Mouse (Mus musculus) heart, postnatal 14 days (tissue): ENCODE data around the gene Rhog. TPM values are rescaled to one million over a fixed set of nuclear protein-coding genes. Genes with fewer than 3 reads are reported as not detected.
"Not testable (repeated sequence)": the region's sequence is repeated elsewhere in the genome, so short reads cannot be mapped to it uniquely, and the experiment has no call there.

Source experiments
- DNase-seq, 2 experiments: peaks; one replicate each; pipeline ENCODE4 v3.0.0; 2021 to 2022
- intact Hi-C: fragments of 180-260 bp; cut with DNase I; formaldehyde crosslinking; loops from one replicate; pipeline ENCODE4 v1.15.1; 2025
- long read RNA-seq, 2 experiments: library from polyadenylated mRNA; stranded (forward); transcript quantifications; one replicate each; pipeline ENCODE4 v2.0.0; 2021
- total RNA-seq, 2 experiments: library from RNA; stranded (reverse); gene quantifications; 2 replicates each; pipeline ENCODE4 v1.2.3; 2021

Rhog gene
- total RNA-seq: 10 to 100 TPM; 30.8 to 31.9 TPM
- long read RNA-seq, experiment 1, transcript Rhog-201 (2 exons, 1,269 nt): major isoform, 14 of 14 reads
- long read RNA-seq, experiment 1, partial matches to known transcripts: 0 of 14 reads
- long read RNA-seq, experiment 1, other reads (novel, unspliced or antisense): 0 of 14 reads
- long read RNA-seq, experiment 2, transcript Rhog-201 (2 exons, 1,269 nt): major isoform, 12 of 12 reads
- long read RNA-seq, experiment 2, partial matches to known transcripts: 0 of 12 reads
- long read RNA-seq, experiment 2, other reads (novel, unspliced or antisense): 0 of 12 reads

DNA sequence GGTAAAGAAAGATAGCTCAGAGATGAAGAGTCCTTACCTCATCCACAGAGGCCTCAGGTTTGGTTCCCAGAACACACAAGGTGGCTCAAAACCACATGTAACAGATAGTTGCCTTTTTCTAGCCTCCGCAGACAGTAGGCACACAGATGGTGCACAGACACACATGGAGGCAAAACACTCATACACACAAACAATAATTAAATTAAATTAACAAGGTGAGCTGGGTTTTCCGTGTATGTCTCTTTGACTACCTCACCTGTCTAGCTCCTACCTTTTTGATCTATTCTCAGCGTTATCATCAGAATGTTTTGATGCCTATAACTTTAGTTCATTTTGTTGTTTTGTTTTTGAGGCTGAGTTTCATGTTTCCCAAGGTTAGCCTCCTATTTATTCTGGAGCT, at the start of gene Rhog:
Gene Rhog, minus strand, starts transcription at position 101 of the 400 bp plus-strand sequence.
- intact Hi-C loops: no loop called here
- no peak for DNase-seq

DNA sequence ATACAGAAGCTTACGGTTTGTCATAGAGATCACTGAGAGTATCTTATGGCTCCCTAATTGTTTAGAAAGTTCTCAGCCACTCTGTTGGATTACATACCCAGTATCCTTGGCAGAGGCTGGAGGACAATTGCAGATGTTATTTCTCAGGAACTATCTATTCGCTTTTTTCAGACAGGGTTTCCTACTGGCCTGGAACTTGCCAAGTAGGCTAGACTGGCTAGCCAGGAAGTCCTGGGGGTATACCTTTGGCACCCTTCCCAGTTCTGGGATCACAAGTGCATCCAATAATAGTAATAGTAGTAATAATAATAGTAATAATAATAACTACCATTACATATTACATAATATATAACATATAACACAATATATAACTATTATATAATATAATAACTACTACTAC, 49.7 kb upstream of the Rhog start:
- DNase-seq: peak in 1 of 2 experiments; percentile 17
- intact Hi-C loops: no loop called here

DNA sequence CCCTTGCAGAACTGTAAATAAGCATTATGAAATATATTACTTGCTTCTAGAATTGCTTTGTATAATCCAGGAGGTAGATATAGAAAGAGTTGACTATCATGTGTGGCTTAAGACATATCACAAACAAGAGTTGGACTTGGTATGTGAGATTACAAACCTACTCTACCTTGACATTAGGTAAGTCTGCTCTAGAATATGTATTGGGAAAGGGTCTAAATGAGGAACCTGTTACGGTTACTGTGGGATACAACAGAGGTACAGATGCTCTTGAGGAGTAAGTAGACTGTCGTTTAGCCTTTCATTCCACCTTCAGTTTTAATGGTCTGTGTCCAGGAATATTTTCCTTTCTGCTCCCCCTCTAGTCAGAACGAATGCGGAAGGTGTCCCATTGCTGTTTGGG, 46.6 kb upstream of the Rhog start:
- no peak for DNase-seq
- intact Hi-C loops: no loop called here

DNA sequence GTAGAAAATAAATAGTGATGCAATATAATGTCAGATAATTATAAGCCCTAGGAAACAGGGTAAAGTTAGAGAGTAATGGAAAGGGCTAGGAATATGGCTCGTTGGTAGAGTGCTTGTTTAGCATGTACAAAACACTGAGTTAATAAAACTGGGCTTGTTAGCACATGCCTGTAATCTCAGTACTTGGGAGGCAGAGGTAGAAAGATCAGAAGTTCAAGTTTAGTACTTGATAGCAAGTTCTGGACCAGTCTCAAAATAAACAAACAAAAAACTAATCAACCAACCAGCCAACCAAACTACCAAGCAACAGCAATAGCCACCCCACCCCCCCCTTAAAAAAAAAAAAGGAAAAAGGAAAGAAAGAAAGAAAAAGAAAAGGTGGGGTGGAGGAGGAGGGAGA, 44.9 kb upstream of the Rhog start:
- intact Hi-C loops: no loop called here
- no peak for DNase-seq

DNA sequence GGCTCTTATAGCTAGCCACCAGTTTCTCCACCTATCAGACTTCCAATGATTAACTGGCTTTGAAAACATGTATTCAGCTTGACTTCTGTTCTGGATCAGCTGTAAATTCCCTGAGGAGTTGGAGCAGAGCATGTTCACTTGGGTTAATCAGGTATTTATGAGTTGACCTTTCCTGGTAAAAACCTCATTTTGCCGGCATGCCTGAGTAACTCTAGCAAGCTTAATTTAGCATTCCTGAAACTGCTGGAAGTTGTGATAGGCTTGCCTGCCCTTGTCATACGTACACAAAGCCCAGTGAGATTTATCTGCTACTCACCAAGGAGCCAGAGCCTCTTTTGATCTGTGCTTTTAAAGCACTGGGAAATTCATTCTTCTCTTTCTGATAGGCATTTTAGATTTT, 37.4 kb upstream of the Rhog start:
- intact Hi-C loops: no loop called here
- DNase-seq: no peak

DNA sequence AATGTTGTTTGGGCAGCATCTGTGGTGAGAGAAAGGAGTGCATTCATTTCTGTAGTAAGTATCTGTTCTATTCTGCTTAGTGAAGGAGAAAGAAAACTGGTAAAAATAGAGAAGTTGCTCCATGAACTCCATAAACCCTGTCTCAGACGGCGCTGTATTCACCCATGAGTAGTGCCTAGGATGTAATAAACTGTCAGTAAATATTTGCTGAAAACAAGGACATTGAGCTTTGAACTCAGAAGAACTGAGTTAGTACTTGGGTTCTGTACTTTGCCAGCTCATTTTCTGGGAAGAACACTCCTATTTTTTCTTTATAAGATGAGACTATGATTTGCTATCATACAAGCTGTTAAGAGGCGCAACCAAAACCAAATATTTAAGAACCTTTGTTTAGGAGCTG, 36.4 kb upstream of the Rhog start:
- intact Hi-C loops: no loop called here
- no peak for DNase-seq

DNA sequence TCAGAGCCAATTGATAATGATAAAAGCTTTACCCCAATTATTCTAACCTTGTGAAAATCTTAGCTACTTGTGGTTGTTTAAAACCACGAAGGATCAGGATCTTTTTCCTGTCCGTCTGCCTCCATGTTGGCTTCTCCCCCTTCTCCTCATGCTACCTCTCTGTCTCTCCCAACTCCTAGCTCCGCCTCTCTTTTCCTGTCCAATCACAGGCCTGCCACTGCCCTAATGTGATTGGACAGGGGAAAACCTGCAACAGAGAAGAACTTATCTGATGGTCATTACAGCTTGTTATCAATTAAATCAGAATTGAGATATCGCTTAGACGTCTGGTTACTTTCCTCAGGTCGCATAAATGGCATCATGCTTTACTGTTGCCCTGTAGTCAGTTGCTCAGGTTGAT, 33.6 kb upstream of the Rhog start:
- DNase-seq: no peak
- intact Hi-C loops: no loop called here

DNA sequence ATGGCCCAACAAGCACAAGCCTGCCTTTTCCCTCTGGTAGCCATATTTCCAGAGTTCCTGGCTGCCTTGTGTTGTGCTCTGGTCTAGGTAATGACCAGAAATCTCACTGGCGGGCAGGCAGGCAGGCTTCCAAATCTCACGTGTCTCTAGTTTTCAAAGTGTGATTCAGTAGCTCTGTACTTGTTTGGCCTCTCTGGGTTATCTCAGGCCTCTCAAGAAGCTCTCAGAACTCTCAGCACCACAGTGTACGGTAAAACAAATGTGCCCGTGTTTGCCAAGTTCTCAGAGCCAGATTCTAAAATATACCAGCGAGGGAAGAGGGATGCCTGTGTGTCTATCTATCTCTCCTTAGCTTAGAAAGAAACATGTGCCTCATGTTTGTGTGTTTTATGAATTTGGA, 26.4 kb upstream of the Rhog start:
- DNase-seq: peak; percentile 53 to 69

DNA sequence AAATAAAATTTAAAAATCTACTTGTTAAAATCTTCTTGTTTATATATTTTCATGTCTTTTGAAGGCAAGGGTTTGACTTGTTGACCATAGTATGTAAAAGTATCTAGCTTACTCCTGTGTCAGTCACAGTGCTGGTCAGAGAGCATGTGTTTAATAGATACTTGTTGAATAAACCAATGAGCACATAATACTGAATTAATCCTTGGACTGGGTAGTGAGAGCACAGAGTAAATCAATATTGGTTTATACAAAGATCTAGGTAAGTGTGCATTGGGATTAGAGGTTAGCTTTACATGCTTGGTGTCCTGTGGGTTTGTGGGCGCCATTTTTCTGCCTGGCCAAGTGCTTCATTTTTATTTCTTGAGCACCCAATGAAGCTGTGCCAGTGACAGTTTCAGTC, 25.5 kb upstream of the Rhog start:
- DNase-seq: no peak

More for the DNA sequence above, 26.4 kb upstream of the Rhog start:
- intact Hi-C loops: no loop called here

DNA sequence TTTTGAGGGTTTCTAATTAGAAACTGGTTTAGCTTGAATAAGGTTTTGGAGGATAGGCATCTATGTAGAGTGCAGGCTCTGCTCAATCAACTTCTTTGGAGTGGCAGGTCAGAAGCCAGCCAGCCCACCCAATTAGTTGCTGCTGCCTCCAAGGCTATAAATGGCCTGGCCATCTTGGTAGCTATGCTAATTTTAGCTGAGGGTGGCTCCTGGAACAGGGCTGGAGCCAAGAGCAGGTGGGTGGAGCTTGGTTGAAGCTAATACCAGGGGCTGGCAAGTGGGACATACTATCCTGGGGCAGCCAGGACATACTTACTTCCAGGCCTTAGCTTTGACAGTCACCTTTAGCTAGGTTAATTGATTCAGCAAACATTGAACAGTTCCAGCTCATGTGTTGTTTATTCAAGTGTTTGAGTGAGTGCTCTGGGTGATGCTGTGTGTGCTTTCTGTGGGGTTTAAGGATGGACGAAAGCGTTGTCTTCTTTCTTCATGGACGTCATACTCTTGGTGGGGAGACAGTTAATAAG, 16.6 kb upstream of the Rhog start:
- DNase-seq: peak; percentile 28 to 39
- intact Hi-C loops: no loop called here

More for the DNA sequence above, 25.5 kb upstream of the Rhog start:
- intact Hi-C loops: no loop called here

DNA sequence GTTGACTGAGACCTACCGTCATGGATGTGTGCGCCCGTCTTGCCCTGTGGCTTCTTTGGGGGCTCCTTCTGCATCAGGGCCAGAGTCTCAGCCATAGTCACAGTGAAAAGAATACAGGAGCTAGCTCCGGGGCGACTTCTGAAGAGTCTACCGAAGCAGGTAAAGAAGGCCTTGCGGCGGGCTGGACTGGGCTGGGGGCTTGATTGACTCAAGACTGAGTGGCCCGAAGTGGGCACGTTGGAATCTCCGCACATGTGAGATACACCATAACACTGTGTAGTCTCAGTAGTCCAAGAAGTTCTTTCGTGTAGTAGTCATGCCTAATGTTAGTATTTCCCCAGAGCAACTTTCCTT, 12.5 kb upstream of the Rhog start:
- intact Hi-C loops: loop anchor here (5.0 kb wide), 1 partner anchor 79 kb away; no protein-coding TSS in a partner anchor
- DNase-seq: no peak

DNA sequence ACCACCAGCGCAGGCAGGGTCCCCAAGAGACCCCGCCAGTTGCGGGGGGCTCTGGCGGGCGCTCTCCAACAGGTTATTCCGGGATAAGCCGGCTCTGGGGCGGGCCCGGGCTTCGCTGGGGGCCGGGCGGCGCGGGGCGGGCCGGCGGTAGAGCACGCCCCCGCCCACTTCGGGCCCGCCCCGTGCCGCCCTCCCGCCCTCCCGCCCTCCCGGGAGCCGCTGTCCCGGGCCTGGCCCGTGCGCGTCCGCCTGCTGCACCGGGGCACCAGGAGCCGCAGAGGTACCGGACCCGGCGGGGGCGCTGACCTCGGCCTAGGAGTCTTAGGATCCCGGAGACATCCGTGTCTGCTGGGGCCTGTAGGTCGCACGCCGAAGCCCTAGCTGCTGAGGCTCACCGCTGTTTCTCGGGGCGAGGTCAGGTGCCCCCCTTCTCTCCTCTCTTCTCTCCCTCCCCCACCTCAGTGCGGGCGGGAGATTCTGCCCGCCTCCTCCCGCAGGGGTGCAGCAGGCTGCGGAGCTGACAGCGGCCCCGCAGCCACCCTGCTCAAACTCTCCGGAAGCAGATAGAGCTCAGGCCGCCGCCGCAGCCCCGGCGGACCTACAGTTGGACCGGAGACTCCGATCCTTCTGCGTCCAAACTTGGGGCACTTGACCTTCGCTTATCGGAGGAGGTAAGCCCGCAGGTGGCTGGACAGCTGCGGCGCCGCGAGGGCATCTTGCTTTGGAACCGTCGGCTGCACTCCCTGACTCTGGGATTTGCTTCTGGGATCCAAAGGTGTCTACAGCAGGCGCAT, 11.9 kb upstream of the Rhog start, which contains the start of gene Stim1:
Gene Stim1, plus strand, starts transcription at position 206 of the 794 bp plus-strand sequence.
- peak; percentile 71 to 86 for DNase-seq
- intact Hi-C loops: loop anchor here (2.0 to 5.0 kb wide), 2 partner anchors 80 to 149 kb away; no protein-coding TSS in a partner anchor

DNA sequence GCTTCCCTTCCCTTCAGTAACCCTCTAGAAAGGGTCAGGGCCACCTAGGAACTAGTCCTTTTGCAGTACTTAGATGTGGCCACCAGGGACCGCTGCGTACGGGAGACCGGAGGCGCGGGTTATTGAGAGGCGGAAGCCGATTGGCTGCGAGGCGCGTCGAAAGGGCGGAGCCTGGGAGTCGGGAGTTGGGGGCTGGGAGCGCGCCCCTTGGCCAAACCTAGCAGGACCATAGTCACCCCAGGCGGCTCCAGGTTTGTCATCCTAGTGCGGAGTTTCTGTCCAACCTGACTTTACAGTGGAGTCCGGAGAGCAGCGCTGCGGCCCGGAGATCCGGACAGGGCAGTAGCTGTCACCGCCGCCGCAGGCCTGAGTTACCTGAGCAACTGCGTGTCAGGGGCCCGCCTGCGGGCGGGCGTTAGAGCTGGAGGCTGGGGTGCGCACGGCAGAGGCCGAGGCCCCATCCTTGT, 11.3 kb upstream of the Rhog start:
- intact Hi-C loops: loop anchor here (2.0 to 5.0 kb wide), 2 partner anchors 80 to 150 kb away; no protein-coding TSS in a partner anchor
- peak; percentile 94 to 97 for DNase-seq

DNA sequence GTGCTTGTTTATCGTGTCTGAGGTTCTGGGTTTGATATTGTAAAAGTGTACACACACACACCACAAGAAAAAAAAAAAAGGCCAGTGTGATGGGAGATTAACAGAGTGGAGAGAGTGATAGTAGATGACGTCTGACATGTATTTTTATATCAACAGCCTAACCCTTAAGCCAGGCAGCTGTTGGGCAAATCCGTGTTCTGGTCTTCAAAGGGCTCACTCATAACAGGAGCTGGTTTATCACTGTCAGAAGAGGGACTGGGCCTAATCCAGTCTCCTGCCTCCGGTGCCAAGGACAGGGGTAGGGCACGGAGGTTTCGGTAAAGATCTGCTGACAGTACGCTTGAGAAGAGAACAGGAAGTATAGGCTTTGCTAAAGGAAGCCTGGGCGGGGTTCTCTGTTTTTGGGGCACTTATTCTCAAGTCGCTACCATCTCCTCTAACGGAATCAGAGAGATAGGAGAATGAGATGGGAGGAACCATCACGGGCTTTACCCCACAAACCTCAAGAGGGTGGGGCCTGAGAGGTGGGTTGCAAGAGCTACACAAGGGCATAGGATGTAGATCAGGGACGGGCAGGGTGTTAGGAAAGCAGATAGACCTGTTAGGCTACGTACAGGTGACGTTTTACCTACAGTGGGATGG, 10.7 kb upstream of the Rhog start:
- peak; percentile 15 to 18 for DNase-seq

DNA sequence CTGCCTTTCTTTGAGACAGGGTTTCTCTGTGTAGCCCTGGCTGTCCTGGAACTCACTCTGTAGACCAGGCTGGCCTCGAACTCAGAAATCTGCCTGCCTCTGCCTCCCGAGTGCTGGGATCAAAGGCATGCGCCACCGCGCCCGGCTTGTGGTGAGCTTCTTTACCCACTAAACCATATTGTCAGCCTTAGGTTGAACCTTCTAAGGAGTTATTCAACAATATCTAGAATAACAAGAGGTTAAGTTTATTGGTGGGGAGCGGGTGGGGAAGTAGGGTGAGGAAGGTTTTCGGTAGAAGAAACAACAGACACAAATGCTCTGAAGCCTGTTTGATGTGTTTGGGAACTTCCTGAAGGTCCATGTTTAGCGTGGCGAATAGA, 10.2 kb upstream of the Rhog start:
- intact Hi-C loops: loop anchor here (2.0 to 5.0 kb wide), 2 partner anchors 81 to 151 kb away; no protein-coding TSS in a partner anchor
- not testable (repeated sequence) for DNase-seq

More for the DNA sequence above, 10.7 kb upstream of the Rhog start:
- intact Hi-C loops: loop anchor here (2.0 to 5.0 kb wide), 2 partner anchors 81 to 150 kb away; no protein-coding TSS in a partner anchor

DNA sequence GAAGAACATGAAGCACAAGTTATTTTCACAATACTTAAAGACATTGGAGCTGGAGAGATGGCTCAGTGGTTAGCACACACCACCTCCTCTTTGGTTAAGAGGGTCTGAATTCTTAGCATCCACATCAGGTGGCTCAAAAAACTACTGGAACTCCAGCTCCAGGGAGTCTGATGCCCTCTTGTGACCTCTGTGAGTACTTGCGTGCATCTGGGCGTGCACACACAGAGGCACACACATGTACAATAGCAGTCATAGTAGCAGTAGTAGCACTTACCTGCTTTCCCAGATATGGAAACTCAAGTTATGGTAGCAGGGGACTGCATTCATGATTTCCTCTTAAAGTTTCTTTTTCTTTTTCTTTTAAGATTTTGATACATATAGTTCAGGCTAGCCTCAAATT, 7.2 kb upstream of the Rhog start:
- no peak for DNase-seq
- intact Hi-C loops: no loop called here

DNA sequence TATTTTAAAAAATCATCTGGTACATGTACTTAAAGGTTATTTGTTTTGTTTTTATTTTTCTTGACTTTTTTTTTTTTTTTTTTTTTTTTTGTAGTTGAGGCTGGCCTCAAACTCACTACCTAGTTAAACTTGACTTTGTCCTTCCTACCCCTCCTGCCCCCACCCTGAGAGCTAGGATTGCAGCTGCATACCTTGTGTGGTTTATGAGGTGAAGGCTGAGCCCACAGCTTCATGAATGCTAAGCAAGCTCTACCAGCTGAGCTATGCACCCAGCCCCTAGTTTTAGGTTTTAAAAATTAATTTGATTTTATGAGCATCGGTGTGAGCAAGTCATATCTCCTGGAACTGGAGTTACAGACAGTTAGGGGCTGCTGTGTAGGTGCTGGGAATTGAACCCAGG, 4.7 kb upstream of the Rhog start:
- no peak for DNase-seq
- intact Hi-C loops: no loop called here

DNA sequence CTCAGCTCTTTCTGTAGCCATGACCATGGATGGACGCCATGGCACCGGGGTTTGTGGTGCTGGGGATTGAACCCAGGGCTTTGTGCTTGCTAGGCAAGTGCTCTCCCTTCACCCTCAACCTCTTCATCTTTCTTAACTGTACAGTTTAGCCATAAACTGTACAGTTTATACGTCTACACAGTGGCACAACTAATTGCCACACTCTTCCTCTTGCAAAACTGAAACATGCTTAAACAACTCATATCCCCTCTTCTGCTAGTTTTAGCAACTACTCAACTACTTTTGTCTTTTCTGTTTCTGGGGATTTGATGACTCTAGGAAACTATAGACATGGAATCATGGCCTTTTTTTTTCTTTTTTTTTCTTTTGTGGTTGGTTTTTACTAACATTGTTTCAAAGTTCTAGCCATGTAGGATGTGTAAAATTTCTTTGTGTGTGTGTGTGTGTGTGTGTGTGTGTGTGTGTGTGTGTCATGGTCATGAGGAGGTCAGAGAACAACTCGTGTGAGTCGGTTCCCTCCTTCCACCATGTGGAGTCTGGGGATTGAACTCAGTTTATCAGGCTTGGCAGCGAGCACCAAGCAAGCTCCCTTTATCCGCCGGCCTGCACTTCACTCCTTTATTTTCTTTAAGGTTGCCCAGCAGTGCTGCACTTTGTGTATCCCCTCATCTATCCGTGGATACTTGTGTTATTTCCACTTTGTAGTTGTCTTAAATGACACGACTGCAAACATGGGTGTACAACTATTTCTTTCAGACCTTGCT, 4.0 kb upstream of the Rhog start:
- no peak for DNase-seq
- intact Hi-C loops: loop anchor here (2.0 kb wide), 1 partner anchor 157 kb away; no protein-coding TSS in a partner anchor

DNA sequence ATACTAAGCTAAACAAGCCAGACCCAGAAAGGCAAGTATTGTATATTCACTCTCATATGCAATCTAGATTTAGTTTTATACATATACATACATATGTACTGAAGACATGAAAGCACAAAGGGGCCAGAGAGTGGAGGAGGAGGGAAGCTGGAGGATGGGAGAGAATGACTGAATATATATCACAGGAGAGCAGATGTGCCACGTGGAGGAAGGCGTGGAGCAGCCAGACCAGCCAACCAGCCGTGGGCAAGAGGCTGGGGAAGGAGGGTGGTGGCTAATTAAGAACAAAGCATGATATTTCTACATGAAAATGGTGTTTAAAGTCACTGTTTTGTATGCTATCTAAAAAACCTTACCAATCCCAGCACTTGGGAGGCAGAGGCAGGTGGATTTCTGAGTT, 2.9 kb upstream of the Rhog start:
- no peak for DNase-seq
- intact Hi-C loops: loop anchor here (2.0 kb wide), 1 partner anchor 158 kb away; no protein-coding TSS in a partner anchor

DNA sequence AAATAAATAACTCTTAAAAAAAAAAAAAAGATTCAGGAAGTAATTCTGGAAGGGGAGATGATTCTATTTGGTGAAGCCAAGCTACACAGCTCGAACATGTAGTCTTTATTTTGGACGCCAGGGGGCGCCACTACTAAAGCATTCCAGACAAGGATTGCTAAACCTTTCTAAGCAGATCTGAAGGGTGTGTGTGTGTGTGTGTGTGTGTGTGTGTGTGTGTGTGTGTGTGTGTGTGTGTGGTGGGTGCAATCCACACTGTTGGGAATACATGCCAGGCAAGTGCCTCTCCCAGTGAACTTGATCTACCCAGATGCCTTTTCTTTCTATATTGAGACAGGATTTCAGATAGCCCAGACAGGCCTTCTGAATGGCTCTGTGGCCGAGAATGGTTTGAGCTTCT, 2.3 kb upstream of the Rhog start:
- intact Hi-C loops: loop anchor here (2.0 kb wide), 1 partner anchor 159 kb away; no protein-coding TSS in a partner anchor
- peak; percentile 80 to 90 for DNase-seq
